Mouse (Mus musculus) liver, embryonic 14.5 days (tissue): ENCODE data around the gene Mfrp.

Experiments used
- CTCF ChIP-seq: IDR thresholded peaks from 2 replicates; pipeline ENCODE4 v1.5.1; 2016; ENCODE audit warnings: antibody characterized with exemption, low read depth, control low read depth
- EP300 ChIP-seq: IDR thresholded peaks from 2 replicates; pipeline ENCODE4 v1.6.1; 2016; ENCODE audit warnings: antibody characterized with exemption, low read depth

DNA sequence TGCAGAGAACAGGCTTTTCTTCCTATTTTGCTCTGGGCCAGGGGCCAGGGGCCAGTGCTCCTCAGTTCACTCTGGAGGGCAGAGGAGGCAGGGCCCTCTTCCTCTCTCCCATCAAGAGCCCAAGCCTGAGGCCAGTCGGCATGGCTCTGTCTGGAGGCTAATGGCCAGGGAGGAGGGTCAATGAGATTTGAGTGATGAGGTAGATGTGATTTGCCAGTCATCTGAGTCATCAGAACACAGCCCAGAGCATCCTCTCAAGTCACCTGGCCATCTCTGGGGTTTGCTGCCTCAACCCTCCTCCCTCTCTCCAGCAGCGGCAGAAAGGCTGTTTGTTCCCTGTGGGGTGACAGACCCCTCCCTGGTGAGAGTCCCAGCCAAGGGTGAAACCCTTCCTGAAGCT lies 31.8 kb downstream of the Mfrp start:
- no peak for TF ChIP-seq CTCF
- TF ChIP-seq EP300: no peak
